Mouse (Mus musculus) gastrocnemius, adult 2 months (tissue): ENCODE results near the gene Lca5l. TPM values are rescaled to one million over a fixed set of nuclear protein-coding genes. Genes with fewer than 3 reads are reported as not detected.

ENCODE experiments used
- DNase-seq: peaks from one replicate; pipeline ENCODE4 v3.0.0; 2022
- H3K27ac ChIP-seq: fragments of 200-600 bp; 2 replicates; pipeline ENCODE4 v1.8.1; 2022; ENCODE audit warnings: mild to moderate bottlenecking
- H3K4me3 ChIP-seq: fragments of 200-600 bp; 2 replicates; pipeline ENCODE4 v1.8.1; 2022; ENCODE audit warnings: mild to moderate bottlenecking, moderate library complexity
- CTCF ChIP-seq: fragments of 200-600 bp; IDR thresholded peaks from 2 replicates; pipeline ENCODE4 v1.8.1; 2022; ENCODE audit warnings: antibody characterized with exemption, mild to moderate bottlenecking, moderate library complexity
- intact Hi-C: fragments of 180-260 bp; cut with DNase I; formaldehyde crosslinking; loops from one replicate; pipeline ENCODE4 v1.15.1; 2025
- total RNA-seq, 2 experiments: library from RNA; stranded (reverse); gene quantifications; 2 replicates each; pipeline ENCODE4 v1.2.3; 2021

Lca5l gene
- total RNA-seq, 2 experiments from 2014 or later, result 0.50 to 0.51 TPM

DNA sequence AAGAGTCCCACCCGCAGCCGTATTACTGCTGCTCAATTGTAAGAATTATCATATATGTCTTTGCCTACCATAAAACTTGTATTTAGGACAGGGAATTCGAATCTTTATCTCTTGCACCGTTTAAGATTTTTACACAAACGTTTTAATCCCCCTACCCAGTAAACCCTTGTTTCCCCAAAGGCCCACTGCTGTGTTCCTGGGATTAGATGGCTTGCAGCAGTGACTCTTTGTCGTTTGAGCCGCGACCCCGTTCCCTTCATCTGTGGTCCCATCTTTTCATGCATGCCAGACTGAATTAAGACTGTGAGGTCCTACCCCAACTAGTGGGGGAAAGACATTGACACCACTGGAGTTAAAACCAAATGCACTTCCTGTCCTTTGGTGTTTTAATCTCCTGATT is 63.6 kb downstream of the Lca5l start:
- no peak for DNase-seq
- no peak for TF ChIP-seq CTCF
- H3K4me3 ChIP-seq, result peak overlapping the region; percentile 96
- H3K27ac ChIP-seq, result peak overlapping the region; percentile 93
- intact Hi-C loops, result no loop called here

DNA sequence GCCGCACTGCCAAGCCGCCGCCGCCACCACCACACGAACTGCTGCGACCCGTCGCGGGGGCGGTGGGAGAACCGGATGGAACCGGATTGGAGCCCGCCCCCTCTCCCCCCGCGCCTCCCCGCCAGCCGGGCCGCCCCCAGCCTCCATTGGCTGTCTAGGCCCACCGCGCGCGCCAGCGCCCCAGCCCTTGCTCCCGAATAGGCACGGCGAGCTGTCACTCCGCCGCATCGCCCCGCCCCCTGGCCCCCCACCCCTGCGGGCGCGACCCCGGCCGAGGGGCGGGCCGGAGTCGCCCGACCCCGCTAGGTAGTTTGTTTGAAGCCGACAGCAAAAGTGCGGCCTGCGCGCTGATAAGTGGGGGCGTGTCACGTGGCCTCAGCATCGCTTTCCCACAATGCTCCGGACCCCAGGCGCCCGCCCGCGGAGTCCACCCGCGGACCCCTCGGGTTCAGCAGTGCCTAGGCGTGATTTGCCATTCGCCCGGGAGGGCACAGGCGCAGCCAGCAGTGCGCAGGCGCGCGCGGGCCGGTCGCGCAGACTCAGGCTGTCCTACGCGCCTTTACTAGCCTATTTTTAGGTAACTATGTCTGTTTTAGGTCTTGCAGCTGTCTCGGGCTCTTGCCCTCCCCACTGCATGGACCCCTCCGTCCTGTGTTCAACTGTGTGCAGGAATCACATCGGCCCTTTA is 64.3 kb downstream of the Lca5l start, which contains the start of gene Hmgn1:
Gene Hmgn1 (minus strand): TSS at position 73 of the 688 bp plus-strand sequence.
- Histone ChIP-seq H3K4me3 (peak within 1 kb of the TSS; percentile 96), H3K27ac (peak within 1 kb of the TSS; percentile 93)
- TF ChIP-seq CTCF, result no peak
- intact Hi-C loops, result loop anchor here (1.0 kb wide), 1 partner anchor 44 kb away; no protein-coding TSS in a partner anchor
- peak; percentile 99 for DNase-seq

DNA sequence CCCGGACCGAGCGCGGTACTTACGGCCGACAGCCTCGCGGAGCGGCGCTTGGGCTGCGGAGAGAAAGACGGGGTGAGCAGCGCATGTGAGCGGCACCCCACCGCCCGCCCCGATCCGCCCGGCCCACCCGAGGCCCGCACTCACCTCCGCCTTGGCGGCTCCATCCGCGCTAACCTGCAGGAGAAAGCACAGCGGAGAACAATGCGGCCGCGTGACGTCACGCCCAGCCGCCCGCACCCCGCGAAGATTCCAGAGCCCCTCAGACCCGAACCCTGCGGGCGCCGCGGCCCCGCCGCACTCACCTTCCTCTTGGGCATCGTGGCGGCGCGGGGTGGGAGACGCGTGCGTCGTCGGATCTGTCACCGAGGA is 64.8 kb downstream of the Lca5l start:
- Histone ChIP-seq H3K27ac (peak overlapping the region; percentile 93), H3K4me3 (peak overlapping the region; percentile 96)
- DNase-seq, result no peak
- no peak for TF ChIP-seq CTCF
- intact Hi-C loops, result loop anchor here (1.0 kb wide), 1 partner anchor 44 kb away; no protein-coding TSS in a partner anchor

DNA sequence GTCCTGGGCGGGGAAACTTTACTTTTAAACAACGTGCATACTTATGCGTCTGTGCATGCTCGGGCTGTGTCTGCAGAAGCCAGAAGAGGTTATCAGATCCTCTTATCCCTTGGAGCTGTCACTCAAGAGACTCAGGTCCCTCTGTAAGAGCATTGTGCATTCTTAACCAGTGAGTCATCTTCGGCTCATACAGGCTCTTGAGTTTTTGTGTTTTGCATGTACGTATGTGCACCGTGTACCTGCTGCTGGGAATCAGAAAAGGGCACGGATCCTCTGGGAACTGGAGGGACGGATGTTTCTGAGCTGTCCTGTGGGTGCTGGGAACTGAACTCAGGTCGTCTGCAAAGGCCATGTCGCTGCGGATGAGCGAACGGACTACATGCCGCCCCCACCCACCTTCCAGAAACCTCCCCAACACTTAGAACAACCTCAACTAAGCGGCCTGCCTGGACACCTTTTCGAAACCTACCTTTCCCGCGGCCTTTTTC is 65.3 kb downstream of the Lca5l start:
- TF ChIP-seq CTCF, result no peak
- intact Hi-C loops, result loop anchor here (1.0 kb wide), 1 partner anchor 43 kb away; no protein-coding TSS in a partner anchor
- Histone ChIP-seq H3K4me3 (peak overlapping the region; percentile 96), H3K27ac (peak overlapping the region; percentile 93)
- no peak for DNase-seq

DNA sequence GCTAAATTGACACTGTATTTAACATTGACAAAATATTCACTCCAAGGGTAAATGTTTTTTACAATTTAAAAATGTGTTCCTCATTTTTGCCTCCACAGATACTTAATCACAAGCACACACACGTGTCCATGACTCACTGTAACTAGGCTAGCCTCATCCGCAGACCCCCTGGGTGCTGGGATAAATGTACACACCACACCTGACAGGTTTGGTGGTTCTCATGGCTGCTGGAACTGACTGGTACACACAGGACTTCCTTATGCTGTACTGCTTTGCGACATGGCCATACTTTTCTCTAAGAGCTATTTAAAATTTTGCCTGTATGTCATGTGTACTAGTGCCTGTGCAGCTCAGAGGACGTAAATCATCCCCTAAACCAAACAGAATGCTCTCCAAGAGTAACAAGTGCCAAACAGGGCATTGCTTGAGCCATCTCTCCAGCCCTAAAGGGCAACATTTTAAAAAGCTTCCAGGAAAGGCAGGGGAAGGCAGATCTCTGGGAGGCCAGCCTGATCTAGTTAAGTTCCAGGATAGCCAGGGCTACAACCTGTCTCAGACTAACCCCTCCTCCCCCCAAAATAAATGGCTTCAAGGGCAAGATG is 71.9 kb downstream of the Lca5l start:
- DNase-seq, result no peak
- Histone ChIP-seq H3K27ac (peak overlapping the region; percentile 63; the same call in 1 of the 2 replicates), H3K4me3 (no peak overlapping the region)
- intact Hi-C loops, result no loop called here
- TF ChIP-seq CTCF, result no peak

DNA sequence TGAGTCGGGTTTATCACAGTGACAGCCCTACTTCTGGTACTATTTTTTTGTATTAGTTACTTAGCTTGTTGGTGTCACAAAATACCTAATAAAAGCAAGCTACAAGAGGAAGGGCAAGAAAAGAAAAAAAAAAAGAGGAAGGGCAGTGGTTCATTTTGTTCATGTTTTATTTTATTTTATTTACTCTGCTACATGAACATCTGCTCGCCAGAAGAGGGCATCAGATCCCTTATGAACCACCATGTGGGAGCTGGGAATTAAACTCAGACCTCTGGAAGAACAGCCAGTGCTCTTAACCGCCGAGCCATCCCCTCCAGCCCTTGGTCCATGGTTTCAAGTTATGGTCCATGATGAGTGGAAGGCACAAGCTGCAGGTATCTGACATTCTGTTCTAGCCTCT is 77.3 kb downstream of the Lca5l start:
- no peak overlapping the region for H3K27ac ChIP-seq
- no peak for DNase-seq
- no peak overlapping the region for H3K4me3 ChIP-seq
- TF ChIP-seq CTCF, result peak; percentile 34; the same call in 1 of the 2 replicates
- intact Hi-C loops, result no loop called here

DNA sequence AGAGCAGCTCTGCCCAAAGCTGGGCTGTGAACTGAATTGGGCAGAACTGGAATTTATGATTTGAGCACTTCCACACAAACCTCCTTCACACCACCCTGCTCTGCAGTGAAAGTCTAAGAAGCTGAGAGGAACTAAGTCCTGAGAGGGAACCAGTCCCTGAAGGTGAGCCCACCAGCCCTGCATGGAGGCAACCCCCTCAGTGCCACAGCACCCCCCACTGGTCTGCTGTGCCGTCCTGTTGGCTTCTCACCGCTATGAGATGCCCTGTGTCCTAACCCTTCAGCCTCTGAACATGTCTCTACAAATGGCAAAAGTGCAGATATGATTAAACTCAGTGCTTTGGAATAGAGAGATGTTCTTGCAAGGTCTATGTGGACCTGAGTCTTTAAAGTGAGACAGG is 79.3 kb downstream of the Lca5l start:
- TF ChIP-seq CTCF, result no peak
- Histone ChIP-seq H3K27ac (no peak overlapping the region), H3K4me3 (no peak overlapping the region)
- DNase-seq, result no peak
- intact Hi-C loops, result no loop called here

DNA sequence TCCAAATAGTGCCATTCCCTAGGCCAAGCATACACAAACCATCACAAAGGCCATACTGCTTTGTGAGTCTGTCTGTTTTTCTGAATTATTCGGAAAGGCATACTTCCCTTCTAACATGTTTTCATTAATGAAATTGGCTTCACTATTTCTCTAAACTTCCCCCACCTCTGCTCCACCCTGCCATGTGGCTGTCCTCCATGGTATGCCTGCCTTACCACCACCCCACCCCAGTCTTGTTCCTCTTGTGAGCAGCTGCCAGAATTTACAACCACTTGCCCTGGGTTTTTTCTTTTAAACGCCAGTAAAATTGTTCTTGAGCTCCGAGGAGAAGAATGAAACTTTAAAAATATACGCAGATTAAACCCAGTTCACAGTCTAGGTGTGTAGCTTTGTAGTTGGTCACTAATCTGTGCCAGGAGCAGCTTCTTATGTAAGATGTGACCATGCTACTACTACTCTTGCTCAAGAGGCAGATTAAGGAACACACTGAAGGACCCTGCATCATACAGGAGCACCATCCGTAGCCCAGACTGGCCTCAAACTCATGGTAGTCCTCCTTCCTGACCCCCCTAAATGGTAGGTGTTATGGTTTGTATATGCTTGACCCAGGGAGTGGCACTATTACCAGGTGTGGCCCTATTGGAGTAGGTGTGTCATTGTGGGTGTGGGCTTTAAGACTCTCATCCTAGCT is 81.3 kb downstream of the Lca5l start:
- no peak for TF ChIP-seq CTCF
- Histone ChIP-seq H3K27ac (no peak overlapping the region), H3K4me3 (no peak overlapping the region)
- no peak for DNase-seq
- intact Hi-C loops, result no loop called here

DNA sequence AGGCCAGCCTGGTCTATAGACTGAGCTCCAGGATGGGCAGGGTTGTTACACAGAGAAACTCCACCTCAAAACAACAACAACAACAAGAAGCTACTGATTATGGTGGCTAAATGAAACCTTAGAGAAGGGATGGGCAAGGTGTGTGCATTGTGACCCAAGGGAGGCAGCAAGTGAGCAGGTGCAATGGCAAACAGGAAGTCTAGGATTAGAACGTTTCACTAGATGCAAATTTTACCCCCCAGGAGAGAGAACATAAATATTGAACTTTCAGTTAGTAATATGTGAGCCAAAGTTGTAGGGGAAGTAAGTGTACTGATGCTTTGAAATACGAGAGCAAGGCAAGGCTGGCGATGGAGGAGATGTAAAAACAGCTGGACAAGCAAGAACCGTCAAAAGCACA is 82.4 kb downstream of the Lca5l start:
- DNase-seq, result no peak
- no peak overlapping the region for H3K27ac ChIP-seq
- intact Hi-C loops, result no loop called here
- TF ChIP-seq CTCF, result no peak
- no peak overlapping the region for H3K4me3 ChIP-seq

Other genes with a start within 250 kb of the Lca5l start
- gene Psmg1, start 201.3 kb downstream of the Lca5l start, total RNA-seq, result 10 to 100 TPM in 1 of 2 experiments, 1 to 10 TPM in 1; 9.6 to 14.9 TPM
- gene Brwd1, start 109.7 kb downstream of the Lca5l start, total RNA-seq, result 10 to 100 TPM; 56.4 to 62.8 TPM
- gene Hmgn1, start 64.5 kb downstream of the Lca5l start, total RNA-seq, result 10 to 100 TPM; 19.9 to 38.1 TPM
- 10 to 100 TPM in 1 of 2 experiments, 1 to 10 TPM in 1; 9.7 to 12.3 TPM for gene Wrb, start 46.9 kb downstream of the Lca5l start, total RNA-seq
- 100 to 1,000 TPM; 843 to 991 TPM for gene Sh3bgr, start 8.2 kb upstream of the Lca5l start, total RNA-seq
- gene B3galt5, start 43.5 kb upstream of the Lca5l start, total RNA-seq, result not detected